Mouse (Mus musculus) left cerebral cortex, postnatal 14 days (tissue): Measurements from ENCODE around the gene Tmem131. TPM values are rescaled to one million over a fixed set of nuclear protein-coding genes. Genes with fewer than 3 reads are reported as not detected.

Experiments used
- DNase-seq, 2 experiments: peaks; one replicate each; pipeline ENCODE4 v3.0.0; 2021 to 2022; ENCODE audit warnings: low spot score in 2 of 2, mixed read lengths in 1 of 2
- intact Hi-C: fragments of 180-260 bp; cut with DNase I; formaldehyde crosslinking; loops from one replicate; pipeline ENCODE4 v1.15.1; 2025
- total RNA-seq, 2 experiments: library from RNA; stranded (reverse); gene quantifications; 2 replicates each; pipeline ENCODE4 v1.2.3; 2021

Tmem131 gene
- total RNA-seq, 2 experiments from 2014 or later = 57.2 to 60.2 TPM

DNA sequence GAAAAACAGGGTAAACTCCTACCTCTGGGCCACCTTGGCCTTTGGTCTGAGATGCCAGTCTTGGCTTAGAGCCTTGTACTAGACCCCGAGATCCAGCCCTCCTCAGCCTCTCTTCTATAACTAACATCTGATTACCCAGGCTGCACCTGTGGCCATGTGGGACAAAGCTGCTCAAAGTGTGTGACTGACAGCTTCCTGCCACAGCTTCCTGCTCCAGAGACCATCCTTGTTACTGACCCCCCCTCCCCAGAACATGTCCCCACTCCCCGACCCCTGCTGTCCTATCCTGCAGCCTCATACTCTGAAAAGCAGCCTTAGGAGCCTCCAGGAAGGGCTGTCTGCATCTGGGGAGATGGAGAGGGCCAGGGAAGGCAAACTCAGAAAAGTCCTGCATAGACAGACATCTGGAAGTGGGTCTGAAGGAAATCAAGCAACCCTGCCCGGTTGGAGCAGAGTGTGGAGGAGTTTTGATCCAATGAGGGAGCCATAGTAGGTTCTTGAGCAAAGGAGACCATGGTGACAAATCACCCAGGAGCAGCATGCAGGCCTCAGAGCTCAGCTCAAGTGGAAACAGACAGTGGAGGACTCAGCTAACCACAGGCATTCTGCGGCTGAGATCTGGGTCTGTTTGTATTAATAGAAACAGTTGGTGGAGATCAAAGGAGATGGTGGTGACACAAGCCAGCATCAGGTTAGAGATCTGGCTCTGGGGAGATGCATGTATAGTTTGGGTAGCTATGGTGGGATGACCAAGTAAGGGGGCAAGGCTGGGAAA lies 176.8 kb downstream of the Tmem131 start:
- intact Hi-C loops = no loop called here
- no peak for DNase-seq

DNA sequence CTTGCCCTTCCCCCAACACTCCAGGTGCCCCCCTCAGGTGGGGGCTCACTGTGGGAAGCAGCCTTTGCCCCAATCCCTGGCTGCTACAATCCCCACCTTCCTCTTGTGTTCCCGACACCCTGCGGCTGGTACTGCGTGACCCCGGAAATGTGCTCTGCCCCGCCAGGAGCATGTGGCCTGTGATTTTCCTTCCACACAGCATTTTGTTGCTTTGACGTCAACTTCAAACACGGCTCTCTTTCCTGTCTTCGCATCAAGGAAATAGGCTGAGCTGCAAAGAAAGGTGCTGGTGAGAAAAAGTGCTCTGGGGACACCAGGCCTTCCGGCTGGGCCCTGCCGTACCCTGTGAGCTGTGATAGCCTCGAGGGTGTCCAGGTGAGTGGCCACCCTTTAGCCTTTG lies 181.9 kb downstream of the Tmem131 start, which contains the start of gene Zap70:
Gene Zap70 (plus strand): TSS at position 231 of the 400 bp plus-strand sequence.
- intact Hi-C loops = no loop called here
- DNase-seq = no peak

DNA sequence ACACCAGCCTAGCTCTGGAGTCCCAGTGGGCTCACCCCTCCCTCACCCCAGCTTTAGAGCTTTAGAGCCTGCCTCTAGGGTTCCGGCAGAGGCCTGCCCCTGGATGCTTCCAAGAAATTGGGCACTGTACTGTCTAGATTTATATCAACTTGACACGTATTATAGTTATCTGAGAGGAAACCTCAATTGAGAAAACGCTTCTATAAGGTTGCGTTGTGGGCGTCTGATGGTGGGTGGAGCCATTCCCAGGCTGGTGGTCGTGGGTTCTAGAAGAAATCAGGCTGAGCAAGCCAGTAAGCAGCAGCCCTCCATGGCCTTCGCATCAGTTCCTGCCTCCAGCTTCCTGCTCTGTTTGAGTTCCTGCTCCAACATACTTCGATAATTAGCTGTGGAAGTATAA lies 182.4 kb downstream of the Tmem131 start:
- DNase-seq = no peak

DNA sequence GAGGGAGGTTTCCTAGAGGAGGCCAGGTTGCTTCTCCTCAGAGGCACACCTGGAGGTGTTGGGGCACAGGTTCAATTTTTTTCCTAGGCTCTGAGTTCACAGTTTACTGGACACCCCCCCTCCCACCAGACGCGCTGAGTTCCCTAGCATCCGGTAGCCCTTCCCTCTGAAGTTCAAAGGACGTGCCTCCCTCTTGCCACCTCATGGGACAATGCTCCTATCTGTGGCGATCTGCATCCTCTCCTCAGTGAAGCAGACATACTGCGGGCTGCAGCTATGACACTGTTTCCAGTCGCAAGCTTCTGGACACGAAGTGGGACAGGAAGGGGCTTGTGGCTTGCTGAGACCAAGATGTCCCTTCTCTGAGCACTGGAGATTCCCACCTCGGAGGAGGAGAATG lies 183.1 kb downstream of the Tmem131 start:
- intact Hi-C loops = no loop called here
- DNase-seq = no peak

More for the DNA sequence above, 182.4 kb downstream of the Tmem131 start:
- intact Hi-C loops = no loop called here

DNA sequence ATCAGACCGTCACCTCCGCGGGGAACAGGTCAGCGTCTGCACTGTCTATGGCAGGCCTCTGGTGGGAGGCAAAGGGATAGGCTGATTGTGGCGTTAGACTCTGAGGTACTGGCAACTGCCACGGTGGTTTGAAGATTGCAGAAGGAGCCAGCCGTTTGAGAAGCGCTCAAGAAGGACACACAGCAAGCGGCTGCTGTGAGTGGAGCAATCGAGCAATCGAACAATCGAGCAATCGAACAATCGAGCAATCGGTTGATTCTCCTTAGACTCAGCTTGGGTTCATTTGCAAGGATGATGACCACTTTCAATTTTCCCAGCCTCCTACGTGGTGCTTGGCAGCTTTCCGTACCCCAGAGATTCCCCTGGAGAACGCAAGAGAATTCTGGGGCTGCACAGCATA lies 184.4 kb downstream of the Tmem131 start:
- intact Hi-C loops = no loop called here
- no peak for DNase-seq

DNA sequence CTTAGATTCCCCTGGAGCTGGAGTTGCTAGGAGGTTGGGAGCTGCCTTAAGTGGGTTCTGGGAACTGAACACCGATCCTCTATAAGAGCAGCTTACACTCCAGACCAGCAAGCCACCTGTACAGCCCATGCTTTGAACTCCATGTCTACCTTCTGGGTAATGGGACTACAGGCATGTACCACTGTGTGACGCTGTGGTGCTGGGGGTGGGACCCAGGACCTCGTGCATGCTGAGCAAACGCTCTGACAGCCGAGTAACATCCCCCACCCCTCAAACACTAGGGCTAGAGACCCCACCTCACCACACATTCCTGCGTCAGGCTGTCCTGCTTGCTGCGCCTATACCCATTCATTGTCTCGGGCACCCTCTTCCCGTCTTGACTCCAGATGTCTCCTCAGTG lies 184.9 kb downstream of the Tmem131 start:
- intact Hi-C loops = no loop called here

DNA sequence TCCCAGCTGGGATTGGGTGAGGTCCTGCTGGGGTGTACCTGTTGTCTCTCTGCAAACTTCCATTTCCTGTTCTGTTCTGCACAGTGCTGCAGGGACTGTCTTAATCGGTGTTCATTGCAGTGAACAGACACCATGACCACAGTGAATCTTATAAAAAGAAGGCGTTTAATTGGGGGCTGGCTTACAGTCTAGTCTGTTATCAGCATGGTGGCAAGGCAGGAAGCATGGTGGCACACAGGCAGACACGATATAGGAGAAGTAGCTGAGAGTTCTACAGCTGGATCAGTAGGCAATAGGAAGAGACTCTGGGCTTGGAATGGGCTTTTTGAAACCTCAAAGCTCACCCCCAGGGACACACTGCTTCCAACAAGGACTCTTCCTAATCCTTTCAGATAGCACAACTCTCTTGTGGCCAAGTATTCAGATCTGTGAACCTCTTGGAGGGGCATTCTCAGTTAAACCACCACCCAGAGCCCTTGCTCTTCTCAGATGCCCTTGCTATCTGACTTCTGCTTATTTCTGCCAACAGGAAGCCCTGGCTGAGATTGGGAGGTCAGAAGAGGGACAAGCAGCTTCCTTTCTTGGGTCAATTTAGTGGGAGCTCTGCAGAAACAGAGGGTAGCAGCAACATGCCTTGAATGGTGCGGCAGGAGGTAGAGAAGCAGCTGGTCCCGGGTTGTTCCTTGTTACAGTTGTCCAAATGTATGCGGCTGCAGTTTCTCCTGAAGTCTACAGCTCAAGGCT lies 189.4 kb downstream of the Tmem131 start:
- intact Hi-C loops = no loop called here
- no peak for DNase-seq

More for the DNA sequence above, 184.9 kb downstream of the Tmem131 start:
- no peak for DNase-seq

DNA sequence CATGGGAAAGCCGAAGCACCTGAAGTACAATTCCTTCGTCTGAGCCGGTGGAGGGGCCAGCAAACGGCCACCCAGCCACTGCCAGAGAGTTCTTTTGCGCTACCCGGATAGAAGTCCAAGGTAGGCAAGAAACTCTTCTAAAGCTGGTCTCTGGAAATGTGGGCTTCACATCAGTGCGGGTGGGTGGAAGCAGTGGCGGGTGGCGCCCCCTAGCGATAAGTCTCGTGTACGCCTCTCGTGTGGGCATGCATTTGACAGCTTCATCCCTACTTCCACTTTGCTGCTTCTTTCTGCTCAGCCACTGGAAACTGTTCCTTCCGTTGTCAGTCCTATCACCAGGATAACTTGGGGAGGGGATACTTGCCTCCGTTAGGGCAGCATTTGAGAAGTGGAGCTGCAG lies 197.0 kb downstream of the Tmem131 start:
- peak in 1 of 2 experiments; percentile 42 for DNase-seq
- intact Hi-C loops = no loop called here

DNA sequence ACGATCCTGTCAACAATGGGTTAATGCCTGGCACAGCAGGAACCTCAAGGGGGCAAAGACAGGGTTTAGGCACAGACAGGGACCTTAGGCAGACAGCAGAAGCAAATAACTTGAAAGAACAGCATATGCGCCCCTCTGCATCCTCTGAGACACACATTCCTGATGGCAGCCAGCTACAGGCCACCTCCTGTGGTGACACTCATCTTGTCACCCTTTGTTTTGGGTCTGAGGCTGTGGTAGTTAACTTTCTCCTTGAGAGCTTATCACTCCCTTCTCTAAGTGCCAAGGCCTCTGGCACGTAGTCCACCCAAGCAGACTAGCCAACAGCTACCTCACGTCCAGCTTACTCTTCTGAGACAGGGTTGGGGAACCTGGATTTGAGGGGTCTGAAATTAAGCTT lies 197.8 kb downstream of the Tmem131 start:
- intact Hi-C loops = loop anchor here (2.0 kb wide), 1 partner anchor 37 kb away; no protein-coding TSS in a partner anchor
- DNase-seq = no peak

DNA sequence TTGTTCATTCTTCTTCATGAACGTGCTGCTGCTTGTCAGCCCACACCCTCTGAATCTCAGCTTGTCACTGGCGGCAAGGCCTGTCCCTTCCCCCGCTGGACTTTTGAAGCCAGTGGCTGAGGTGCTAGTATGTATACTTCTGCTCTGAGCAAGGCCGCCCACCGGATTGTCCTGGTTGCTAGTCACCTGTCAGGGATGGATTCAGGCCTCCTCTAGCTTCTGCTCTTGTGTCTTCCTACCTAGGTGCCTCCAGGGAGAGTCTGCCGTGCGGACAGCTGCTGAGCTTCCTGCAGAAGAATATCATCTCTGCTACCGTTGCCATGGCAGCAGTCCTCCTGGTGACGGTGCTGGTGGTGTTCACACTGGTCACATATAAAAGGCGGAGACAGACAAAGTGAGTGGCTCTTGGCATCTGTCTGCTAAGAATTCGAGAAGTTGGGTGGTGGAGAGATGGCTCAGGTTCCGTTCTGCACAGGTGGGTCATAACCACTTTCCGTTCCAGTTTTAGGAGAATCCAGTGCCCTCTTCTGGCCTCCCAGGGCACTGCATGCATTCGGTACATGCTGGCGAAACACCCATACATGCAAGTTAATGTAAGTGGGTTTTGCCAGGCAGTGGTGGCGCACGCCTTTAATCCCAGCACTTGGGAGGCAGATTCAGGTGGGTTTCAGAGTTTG lies 199.1 kb downstream of the Tmem131 start:
- DNase-seq = peak; percentile 83 to 90
- intact Hi-C loops = loop anchor here (2.0 kb wide), 1 partner anchor 36 kb away; no protein-coding TSS in a partner anchor

DNA sequence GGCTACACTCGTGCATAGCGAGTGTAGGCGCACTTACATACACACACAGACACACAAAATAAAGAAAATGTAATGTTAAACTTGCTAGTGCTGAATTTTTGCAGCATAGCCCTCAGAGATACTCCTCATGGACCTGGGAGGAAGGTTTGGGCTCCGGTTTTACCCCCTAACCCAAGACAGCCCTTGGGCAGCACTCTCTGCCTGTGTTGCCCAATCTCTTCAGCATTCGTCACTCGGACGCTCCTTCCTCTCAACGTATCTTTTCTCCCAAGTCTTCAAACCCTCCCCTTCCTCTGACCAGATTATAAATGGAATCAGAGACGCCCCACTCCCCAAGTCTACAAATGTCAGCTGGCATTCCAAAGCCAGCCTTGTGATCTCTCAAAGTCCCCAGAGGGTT lies 200.4 kb downstream of the Tmem131 start:
- intact Hi-C loops = no loop called here
- DNase-seq = no peak

Other genes with a start within 250 kb of the Tmem131 start
- 1 to 10 TPM; 1.3 to 1.7 TPM for gene 4933424G06Rik, start 233.5 kb downstream of the Tmem131 start, total RNA-seq
- 100 to 1,000 TPM; 273 to 294 TPM for gene Actr1b, start 229.2 kb downstream of the Tmem131 start, total RNA-seq
- 1 to 10 TPM; 1.7 TPM for gene Zap70, start 181.9 kb downstream of the Tmem131 start, total RNA-seq
- gene Vwa3b, start 82.9 kb upstream of the Tmem131 start, total RNA-seq = 1 to 10 TPM; 1.8 to 3.2 TPM